Mouse (Mus musculus) stomach, embryonic 14.5 days (tissue): ENCODE measurements around the gene Pcdh15. TPM values are rescaled to one million over a fixed set of nuclear protein-coding genes. Genes with fewer than 3 reads are reported as not detected.

Source experiments
- ATAC-seq: fragments of 200-750 bp; cut with Nextera tagmentation; 2 replicates; pipeline ENCODE4 v1.8.0; 2017; ENCODE audit warnings: low read depth, moderate TSS enrichment; ENCODE audit not compliant: insufficient number of reproducible peaks, insufficient read depth, low FRiP score
- H3K27ac ChIP-seq: fragments of 300-500 bp; sonication (generic); 2 replicates; pipeline ENCODE4 v1.5.1; 2014; ENCODE audit warnings: mild to moderate bottlenecking, low read length, moderate library complexity, mixed read lengths
- H3K27me3 ChIP-seq: fragments of 300-500 bp; sonication (generic); 2 replicates; pipeline ENCODE4 v1.6.1; 2014; ENCODE audit warnings: low read length, control low read depth, mixed read lengths; ENCODE audit not compliant: control insufficient read depth, insufficient read depth
- H3K36me3 ChIP-seq: fragments of 300-500 bp; sonication (generic); 2 replicates; pipeline ENCODE4 v1.6.1; 2014; ENCODE audit warnings: mild to moderate bottlenecking, control low read depth, low read length, moderate library complexity, mixed read lengths; ENCODE audit not compliant: control insufficient read depth, insufficient read depth
- H3K4me1 ChIP-seq: fragments of 300-500 bp; sonication (generic); 2 replicates; pipeline ENCODE4 v1.6.1; 2014; ENCODE audit warnings: low read length, control low read depth, mixed read lengths; ENCODE audit not compliant: control insufficient read depth, insufficient read depth
- H3K4me2 ChIP-seq: fragments of 300-500 bp; sonication (generic); replicated peaks from 2 replicates; pipeline ENCODE4 v1.6.1; 2014; ENCODE audit warnings: low read depth, low read length, control low read depth
- H3K4me3 ChIP-seq: fragments of 300-500 bp; sonication (generic); 2 replicates; pipeline ENCODE4 v1.5.1; 2014; ENCODE audit warnings: low read depth, low read length, control low read depth
- H3K9ac ChIP-seq: fragments of 300-500 bp; sonication (generic); replicated peaks from 2 replicates; pipeline ENCODE4 v1.6.1; 2014; ENCODE audit warnings: low read depth, mild to moderate bottlenecking, control low read depth, low read length, moderate library complexity, mixed read lengths
- H3K9me3 ChIP-seq: fragments of 300-500 bp; sonication (generic); 2 replicates; pipeline ENCODE4 v1.6.1; 2016; ENCODE audit warnings: low read depth, low read length, control low read depth; ENCODE audit not compliant: control insufficient read depth
- WGBS: fragments of 180-500 bp; shearing (Covaris S2); extraction: QIAGEN DNeasy Blood & Tissue Kit; methylation state at CpG from one replicate; pipeline ENCODE4 v1.1.7; 2014; 5-methylcytosine and 5-hydroxymethylcytosine counted together
- polyA plus RNA-seq: library from polyadenylated mRNA; unstranded; fragments of >200 nt; fragmentation: Nextera tagmentation; extraction: Ambion mirVana; gene quantifications from 2 replicates; pipeline ENCODE4 v1.2.1, GENCODE M21; 2014

The Pcdh15 gene
- polyA plus RNA-seq, 1 experiment from 2014 or later: 3.4 TPM

GRCm38 (mm10) chr10:73425408-73425807 is 326.3 kb downstream of the Pcdh15 start:
- WGBS: 45% methylated on average over 3 of the region's 3 CpGs
- no peak overlapping the region for H3K4me3 ChIP-seq
- no peak overlapping the region for H3K9ac ChIP-seq

DNA sequence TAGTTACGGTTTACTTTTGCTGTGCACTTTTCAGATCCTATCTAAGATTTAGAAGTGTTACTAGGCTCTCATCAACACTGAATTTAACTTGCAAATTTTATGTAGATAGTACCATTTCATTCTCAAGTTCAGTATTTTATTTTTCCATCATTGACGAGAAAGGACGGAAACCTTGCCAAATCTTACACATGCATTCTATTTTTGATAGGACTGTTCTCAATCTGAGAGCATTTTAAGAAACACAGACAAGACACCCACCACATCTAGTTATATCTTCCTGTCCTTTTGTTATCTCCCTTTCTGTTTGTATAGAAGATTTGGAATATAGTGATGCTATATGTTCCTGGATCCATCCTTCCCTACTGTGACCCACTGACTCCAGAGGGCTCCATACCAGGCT is 332.2 kb downstream of the Pcdh15 start:
- H3K4me3 ChIP-seq: no peak overlapping the region
- no peak for ATAC-seq
- no peak overlapping the region for H3K4me2 ChIP-seq
- no peaks in the 10 kb centered on the region for H3K27me3 ChIP-seq
- H3K4me1 ChIP-seq: no peaks in the 10 kb centered on the region
- no peaks in the 10 kb centered on the region for H3K36me3 ChIP-seq
- H3K9me3 ChIP-seq: no peaks in the 10 kb centered on the region
- no peak overlapping the region for H3K27ac ChIP-seq
- 91% methylated on average over 3 of the region's 3 CpGs for WGBS
- no peak overlapping the region for H3K9ac ChIP-seq

More at GRCm38 (mm10) chr10:73425408-73425807, 326.3 kb downstream of the Pcdh15 start:
- no peaks in the 10 kb centered on the region for H3K9me3 ChIP-seq
- H3K4me1 ChIP-seq: no peaks in the 10 kb centered on the region
- ATAC-seq: peak; percentile 42; the same call in 1 of the 2 replicates
- no peak overlapping the region for H3K4me2 ChIP-seq
- H3K27ac ChIP-seq: no peak overlapping the region
- no peaks in the 10 kb centered on the region for H3K36me3 ChIP-seq
- H3K27me3 ChIP-seq: no peaks in the 10 kb centered on the region

DNA sequence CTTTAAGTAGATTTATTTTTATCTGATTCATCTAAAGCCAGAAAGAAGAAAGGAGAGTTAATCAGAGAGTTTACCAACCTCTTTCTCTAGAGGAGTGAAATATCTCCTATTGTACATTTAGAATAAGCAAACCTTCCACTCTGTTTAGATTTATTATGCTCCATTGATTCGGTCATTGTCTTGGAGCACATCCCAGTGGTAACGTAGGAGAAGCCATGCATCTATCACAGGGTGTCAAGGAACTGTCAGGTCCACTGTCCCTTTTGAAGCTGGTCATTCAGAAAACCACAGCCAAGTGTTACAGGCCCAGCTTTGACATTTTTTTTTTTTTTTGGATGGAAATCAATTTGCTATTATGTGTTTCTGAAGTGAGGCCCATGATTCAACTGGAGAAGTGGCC is 384.9 kb downstream of the Pcdh15 start:
- no peak overlapping the region for H3K27ac ChIP-seq

DNA sequence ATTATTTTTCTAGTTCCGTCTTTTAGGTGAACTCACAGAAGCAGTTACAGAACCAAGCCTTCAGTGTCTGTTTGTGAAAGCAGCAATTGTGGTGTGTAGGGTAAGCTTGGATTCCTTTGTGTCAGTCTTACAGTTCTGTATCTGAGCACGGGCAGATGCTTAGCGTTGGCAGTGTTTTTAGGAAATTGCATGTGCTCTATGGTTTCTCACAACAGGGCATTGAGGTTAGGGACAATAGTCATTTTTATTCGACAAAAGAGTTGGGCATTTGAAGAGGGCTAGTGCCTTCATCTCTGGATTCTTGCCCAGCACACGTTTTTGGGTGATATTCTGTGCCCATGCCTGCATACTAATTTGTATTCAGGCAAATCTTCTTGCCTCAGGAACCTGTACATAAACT is 392.5 kb downstream of the Pcdh15 start:
- Histone ChIP-seq H3K36me3 (no peaks in the 10 kb centered on the region), H3K4me3 (no peak overlapping the region), H3K27ac (no peak overlapping the region), H3K4me2 (no peak overlapping the region), H3K27me3 (no peaks in the 10 kb centered on the region), H3K9me3 (no peaks in the 10 kb centered on the region), H3K9ac (no peak overlapping the region), H3K4me1 (no peaks in the 10 kb centered on the region)
- WGBS: 74% methylated on average over 5 of the region's 5 CpGs
- ATAC-seq: no peak

More for the DNA sequence above, 384.9 kb downstream of the Pcdh15 start:
- Histone ChIP-seq H3K9ac (no peak overlapping the region), H3K4me2 (no peak overlapping the region), H3K27me3 (no peaks in the 10 kb centered on the region), H3K4me3 (no peak overlapping the region), H3K36me3 (no peaks in the 10 kb centered on the region), H3K4me1 (no peaks in the 10 kb centered on the region), H3K9me3 (no peaks in the 10 kb centered on the region)
- ATAC-seq: no peak
- WGBS: 30% methylated on average over 2 of the region's 2 CpGs

DNA sequence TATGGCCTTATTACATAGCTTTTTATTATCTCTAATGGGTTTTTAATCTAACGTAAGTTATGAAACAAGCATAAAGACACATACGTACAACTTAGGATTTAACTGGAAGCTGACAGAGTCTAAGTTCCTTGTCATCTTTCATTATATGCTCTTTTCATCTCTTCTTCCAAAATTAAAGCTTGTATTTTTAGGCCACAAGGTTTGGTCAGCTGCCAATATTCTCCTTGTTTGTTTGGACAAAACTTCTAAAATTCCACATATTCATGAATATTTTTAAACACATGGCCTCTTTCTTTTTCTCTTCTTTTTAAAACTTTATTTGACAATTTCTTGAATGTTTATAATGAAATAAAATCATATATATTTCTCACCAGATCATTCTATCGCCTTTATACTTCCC is 415.7 kb downstream of the Pcdh15 start:
- Histone ChIP-seq H3K4me2 (no peak overlapping the region), H3K36me3 (no peaks in the 10 kb centered on the region), H3K27ac (no peak overlapping the region), H3K4me3 (no peak overlapping the region), H3K27me3 (no peaks in the 10 kb centered on the region), H3K9ac (no peak overlapping the region), H3K4me1 (no peaks in the 10 kb centered on the region), H3K9me3 (no peaks in the 10 kb centered on the region)
- ATAC-seq: no peak
- 68% methylated on average over 3 of the region's 3 CpGs for WGBS

- Histone ChIP-seq H3K27me3 (no peaks in the 10 kb centered on the region), H3K9me3 (no peaks in the 10 kb centered on the region), H3K4me2 (no peak overlapping the region), H3K27ac (no peak overlapping the region), H3K36me3 (no peaks in the 10 kb centered on the region), H3K4me3 (no peak overlapping the region), H3K4me1 (no peaks in the 10 kb centered on the region), H3K9ac (no peak overlapping the region)
- no peak for ATAC-seq
- WGBS: 62% methylated on average over 2 of the region's 2 CpGs
Measured at GRCm38 (mm10) chr10:73515742-73516141, 416.6 kb downstream of the Pcdh15 start.

DNA sequence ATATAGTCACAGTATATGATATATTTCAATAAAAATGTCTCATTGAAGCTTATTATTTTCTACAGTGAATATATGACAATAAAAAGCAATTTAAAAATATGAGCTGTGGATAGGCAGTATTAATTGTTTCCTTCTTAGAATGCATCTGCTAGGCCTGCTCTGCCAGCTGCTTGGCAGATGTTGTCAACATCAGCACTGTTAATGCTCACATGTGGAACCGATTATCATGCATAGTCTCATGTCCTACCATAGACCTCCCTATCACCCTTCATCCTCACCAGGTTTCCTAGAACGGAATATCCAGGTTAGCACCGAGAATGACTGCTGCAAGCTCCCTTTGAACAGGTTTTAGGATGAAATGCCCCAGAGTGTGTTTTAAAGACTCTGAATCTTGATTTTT is 420.3 kb downstream of the Pcdh15 start:
- no peaks in the 10 kb centered on the region for H3K9me3 ChIP-seq
- H3K4me1 ChIP-seq: no peaks in the 10 kb centered on the region
- H3K4me2 ChIP-seq: no peak overlapping the region
- H3K36me3 ChIP-seq: no peaks in the 10 kb centered on the region
- 91% methylated on average over 3 of the region's 3 CpGs for WGBS
- H3K27me3 ChIP-seq: no peaks in the 10 kb centered on the region
- no peak overlapping the region for H3K27ac ChIP-seq
- H3K9ac ChIP-seq: no peak overlapping the region
- H3K4me3 ChIP-seq: no peak overlapping the region
- no peak for ATAC-seq

GRCm38 (mm10) chr10:73552831-73553230 is 453.7 kb downstream of the Pcdh15 start:
- no peaks in the 10 kb centered on the region for H3K36me3 ChIP-seq
- no peak overlapping the region for H3K4me3 ChIP-seq
- 92% methylated on average over 10 of the region's 10 CpGs for WGBS
- ATAC-seq: no peak
- H3K27ac ChIP-seq: no peak overlapping the region
- no peak overlapping the region for H3K9ac ChIP-seq
- no peaks in the 10 kb centered on the region for H3K9me3 ChIP-seq
- no peaks in the 10 kb centered on the region for H3K4me1 ChIP-seq
- H3K27me3 ChIP-seq: no peaks in the 10 kb centered on the region
- no peak overlapping the region for H3K4me2 ChIP-seq

DNA sequence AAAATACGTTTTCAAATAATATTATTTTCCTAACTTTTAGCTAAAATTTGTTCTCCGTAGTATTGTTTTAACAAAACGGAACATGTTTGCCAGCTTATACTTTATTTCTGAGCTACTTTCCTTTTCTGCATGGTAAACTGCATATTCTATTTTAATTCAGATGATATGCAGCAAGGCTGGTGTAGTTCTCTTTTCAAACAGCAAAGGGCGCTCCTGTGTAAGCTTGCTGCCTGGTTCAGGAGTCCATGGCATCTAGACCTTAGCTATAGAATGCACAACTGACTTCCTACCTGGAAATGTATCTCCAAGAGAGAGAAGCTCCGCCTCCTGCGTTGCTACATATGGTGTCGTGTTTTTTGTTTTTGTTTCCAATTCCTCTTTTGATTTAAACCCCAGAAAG is 465.1 kb downstream of the Pcdh15 start:
- Histone ChIP-seq H3K4me3 (no peak overlapping the region), H3K4me2 (no peak overlapping the region), H3K36me3 (no peaks in the 10 kb centered on the region), H3K27ac (no peak overlapping the region), H3K4me1 (no peaks in the 10 kb centered on the region), H3K9ac (no peak overlapping the region), H3K9me3 (no peaks in the 10 kb centered on the region), H3K27me3 (no peaks in the 10 kb centered on the region)
- WGBS: 73% methylated on average over 7 of the region's 7 CpGs
- ATAC-seq: no peak
